Mouse (Mus musculus) left cerebral cortex, postnatal 25 days (tissue): Measurements from ENCODE around the gene Hoxd12. TPM values are rescaled to one million over a fixed set of nuclear protein-coding genes. Genes with fewer than 3 reads are reported as not detected.

ENCODE experiments used
- DNase-seq, 2 experiments: peaks; one replicate each; pipeline ENCODE4 v3.0.0; 2022; ENCODE audit warnings: low spot score in 2 of 2, mixed read lengths in 1 of 2
- intact Hi-C: fragments of 180-260 bp; cut with DNase I; formaldehyde crosslinking; loops from one replicate; pipeline ENCODE4 v1.15.1; 2025
- total RNA-seq, 2 experiments: library from RNA; stranded (reverse); gene quantifications; 2 replicates each; pipeline ENCODE4 v1.2.3; 2021

The Hoxd12 gene
- total RNA-seq, 2 experiments from 2014 or later = not detected

GRCm38 (mm10) chr2:74677106-74677505, 2.3 kb downstream of the Hoxd12 start:
- no peak for DNase-seq
- intact Hi-C loops = no loop called here

DNA sequence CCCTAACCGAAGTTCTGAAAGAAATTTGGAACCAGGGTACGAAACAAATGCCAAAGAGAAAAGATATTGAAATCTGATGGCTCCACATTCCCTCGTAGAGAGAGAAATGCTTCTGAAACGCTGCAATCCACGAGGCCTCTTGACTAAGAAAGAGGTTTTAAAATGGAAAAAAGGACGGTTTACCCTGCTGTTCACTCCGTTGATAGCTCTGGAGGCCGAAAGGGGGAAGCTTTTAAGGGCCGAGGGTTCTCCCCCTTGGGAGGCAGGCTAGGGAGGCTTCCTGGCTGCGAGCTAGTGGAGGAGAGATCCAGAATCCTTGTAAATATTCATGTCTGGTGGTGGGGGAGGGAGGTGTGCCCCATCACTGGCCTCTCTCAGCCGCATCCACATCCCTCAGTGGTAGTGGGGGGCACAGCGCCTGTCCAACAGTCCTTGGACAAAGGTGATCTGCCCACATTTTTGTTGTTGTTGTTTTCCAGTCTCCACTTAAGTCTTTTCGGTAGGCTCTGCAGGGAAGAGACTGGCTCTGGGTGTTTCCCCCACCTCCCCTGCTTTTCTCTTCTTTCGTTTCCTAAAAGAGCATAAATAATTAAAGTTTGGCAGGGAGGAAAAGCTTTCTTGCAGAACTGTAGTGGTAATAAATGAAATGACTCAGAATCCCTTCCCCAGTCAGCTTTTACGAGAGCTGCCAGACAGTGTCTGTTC, 4.2 kb downstream of the Hoxd12 start, which contains the start of gene Hoxd11:
Gene Hoxd11 (plus strand): TSS at position 667 of the 705 bp plus-strand sequence.
- no peak for DNase-seq
- intact Hi-C loops = no loop called here

- DNase-seq = no peak
Observed at GRCm38 (mm10) chr2:74679596-74679971, 4.8 kb downstream of the Hoxd12 start.

GRCm38 (mm10) chr2:74679980-74680379, 5.2 kb downstream of the Hoxd12 start:
- DNase-seq = no peak
- intact Hi-C loops = no loop called here

More at GRCm38 (mm10) chr2:74679596-74679971, 4.8 kb downstream of the Hoxd12 start:
- intact Hi-C loops = no loop called here

GRCm38 (mm10) chr2:74680561-74681398, 6.0 kb downstream of the Hoxd12 start:
- intact Hi-C loops = no loop called here
- no peak for DNase-seq

GRCm38 (mm10) chr2:74681594-74682531, 7.0 kb downstream of the Hoxd12 start:
- intact Hi-C loops = no loop called here
- DNase-seq = no peak

DNA sequence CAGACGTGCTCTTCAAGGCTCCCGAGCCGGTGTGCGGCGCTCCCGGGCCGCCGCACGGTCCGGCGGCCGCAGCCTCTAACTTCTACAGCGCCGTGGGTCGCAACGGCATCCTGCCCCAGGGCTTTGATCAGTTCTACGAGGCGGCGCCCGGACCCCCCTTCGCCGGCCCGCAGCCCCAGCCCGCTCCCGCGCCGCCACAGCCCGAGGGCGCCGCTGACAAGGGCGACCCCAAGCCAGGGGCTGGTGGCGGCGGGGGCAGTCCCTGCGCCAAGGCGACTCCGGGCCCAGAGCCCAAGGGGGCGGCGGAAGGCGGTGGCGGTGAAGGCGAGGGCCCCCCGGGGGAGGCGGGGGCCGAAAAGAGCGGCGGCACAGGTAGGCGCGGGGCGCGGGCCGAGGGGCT, 8.0 kb downstream of the Hoxd12 start:
- no peak for DNase-seq
- intact Hi-C loops = no loop called here

GRCm38 (mm10) chr2:74683471-74683951, 8.7 kb downstream of the Hoxd12 start:
- intact Hi-C loops = no loop called here
- DNase-seq = no peak

- no peak for DNase-seq
- intact Hi-C loops = no loop called here
Observed at GRCm38 (mm10) chr2:74684106-74684505, 9.3 kb downstream of the Hoxd12 start.

GRCm38 (mm10) chr2:74685059-74685603, 10.3 kb downstream of the Hoxd12 start:
- no peak for DNase-seq
- intact Hi-C loops = no loop called here

DNA sequence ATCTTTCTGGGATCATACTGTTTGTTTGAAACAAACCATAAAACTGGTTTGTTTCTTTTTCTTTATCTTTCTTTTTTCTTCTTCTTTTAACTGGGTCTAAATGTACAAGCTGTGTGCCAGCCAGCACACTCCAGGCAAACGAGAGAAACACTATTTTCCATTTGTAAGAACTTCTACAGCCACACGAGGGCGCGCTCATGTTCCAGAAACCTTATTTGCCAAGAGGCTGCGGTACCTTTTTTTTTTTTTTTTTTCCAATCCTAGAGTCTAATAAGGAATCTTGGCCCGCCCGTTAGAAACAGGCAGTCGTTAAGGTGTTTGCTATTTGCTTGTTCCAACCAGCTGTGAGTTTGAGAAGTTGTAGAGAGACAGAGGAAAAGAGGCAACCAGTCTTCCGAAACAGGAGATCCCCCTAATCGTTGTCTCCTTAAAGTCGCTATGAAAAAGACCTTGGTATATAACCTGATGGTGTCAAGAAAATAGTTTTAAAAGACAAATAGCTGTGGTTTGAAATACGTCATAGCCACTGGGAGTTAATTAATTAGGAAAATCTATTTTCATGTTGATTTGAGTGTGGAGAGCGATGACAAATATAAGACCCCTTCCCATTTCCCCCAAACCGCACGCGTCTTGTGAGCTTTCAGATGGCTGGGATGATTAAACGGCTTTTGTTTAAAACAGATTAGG, 11.6 kb downstream of the Hoxd12 start:
- DNase-seq = peak; percentile 50 to 58
- intact Hi-C loops = no loop called here

GRCm38 (mm10) chr2:74686988-74687697, 12.3 kb downstream of the Hoxd12 start:
- intact Hi-C loops = no loop called here
- DNase-seq = no peak

DNA sequence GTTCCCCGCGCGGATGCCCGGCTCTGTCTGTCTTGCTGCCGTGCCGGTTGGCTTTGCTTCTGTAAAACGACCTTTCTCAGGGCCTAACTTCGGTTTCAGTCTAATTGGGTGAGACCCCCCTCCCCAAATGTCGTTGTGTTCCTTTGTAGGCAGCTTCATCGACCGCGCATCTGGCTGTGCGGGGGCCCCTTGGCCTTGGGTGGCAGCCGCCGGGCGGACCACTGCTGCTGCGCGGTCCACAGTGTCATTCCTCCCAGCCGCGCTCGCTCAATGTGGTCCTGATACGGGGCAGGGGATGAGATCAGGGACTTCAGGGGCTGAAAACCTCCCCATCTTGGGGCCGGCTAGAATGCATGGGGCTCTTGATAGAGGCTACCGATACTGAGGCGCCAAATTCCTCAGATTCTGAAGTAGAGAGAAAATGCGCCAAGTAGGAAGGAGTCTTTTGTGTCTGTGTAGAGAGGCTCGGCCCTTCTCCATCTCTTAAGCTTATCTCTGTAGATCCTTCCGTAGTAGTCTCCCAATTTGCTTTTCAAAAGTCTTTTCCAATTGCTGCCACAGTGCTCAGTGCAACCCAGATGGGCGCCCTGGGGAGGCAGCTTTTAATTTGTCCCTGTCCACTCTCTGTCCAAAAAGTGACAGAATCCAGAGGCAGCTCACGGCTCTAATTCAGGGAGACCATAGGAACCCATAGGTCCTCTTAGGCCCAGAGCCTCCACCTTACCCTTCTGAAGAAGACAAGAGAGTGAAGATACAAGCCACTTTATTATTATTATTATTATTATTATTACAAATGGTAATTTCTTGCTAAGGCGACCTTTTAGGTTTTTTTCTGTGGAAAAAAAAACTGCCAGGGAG, 13.1 kb downstream of the Hoxd12 start:
- DNase-seq = no peak

GRCm38 (mm10) chr2:74688795-74689573, 14.2 kb downstream of the Hoxd12 start:
- DNase-seq = no peak
- intact Hi-C loops = no loop called here

More for the DNA sequence above, 13.1 kb downstream of the Hoxd12 start:
- intact Hi-C loops = no loop called here

- intact Hi-C loops = no loop called here
- no peak for DNase-seq
Observed at GRCm38 (mm10) chr2:74689574-74690337, 14.9 kb downstream of the Hoxd12 start.

- intact Hi-C loops = no loop called here
- no peak for DNase-seq
Observed at GRCm38 (mm10) chr2:74690338-74690716, 15.5 kb downstream of the Hoxd12 start.
